ENCODE assay signal across 8 mouse cellular contexts in genomic region chr1:132121236-132121635, GRCm38 (mm10). TPM values are rescaled to one million over a fixed set of nuclear protein-coding genes. Genes with fewer than 3 reads are reported as not detected.
DNase-seq lines count a peak whose midpoint lies in the region; ATAC-seq and TF ChIP-seq lines count a peak whose summit lies in the region.

No protein-coding gene starts in this region.

- no peaks in the 10 kb centered on the region for H3K9me3 ChIP-seq in embryonic facial prominence, embryonic 10.5 days
- no peaks in the 10 kb centered on the region for H3K9me3 ChIP-seq in heart, embryonic 10.5 days
- no peaks in the 10 kb centered on the region for H3K9me3 ChIP-seq in lung, embryonic 14.5 days (ENCODE audit: low read depth, low read length)

- peaks cover 82% of the 10 kb centered on the region for H3K36me3 ChIP-seq in C2C12 (ENCODE audit: control insufficient read depth, insufficient read depth)
- no peaks in the 10 kb centered on the region for H3K36me3 ChIP-seq in embryonic facial prominence, embryonic 10.5 days (replicated peaks)
- H3K36me3 ChIP-seq in heart, embryonic 10.5 days = no peaks in the 10 kb centered on the region
- H3K36me3 ChIP-seq in lung, embryonic 14.5 days (ENCODE audit: insufficient read depth) = 0 out of 2 replicates have a peak, but pooled peaks cover 2% of the 10 kb centered on the region

- peaks cover 42% of the 10 kb centered on the region for H3K79me2 ChIP-seq in C2C12 (ENCODE audit: control insufficient read depth, insufficient read depth)

- H3K4me2 ChIP-seq in lung, embryonic 14.5 days = no peak overlapping the region

- peaks cover 23% of the 10 kb centered on the region for H3K79me3 ChIP-seq in C2C12 (ENCODE audit: low read depth)

- 33% methylated on average over 6 of the region's 6 CpGs for WGBS in embryonic facial prominence, embryonic 10.5 days
- WGBS in heart, embryonic 10.5 days = 32% methylated on average over 6 of the region's 6 CpGs
- 16% methylated on average over 6 of the region's 6 CpGs for whole genome bisulfite sequencing in lung, embryonic 14.5 days

- no peak overlapping the region for H3K27ac ChIP-seq in embryonic facial prominence, embryonic 10.5 days (replicated peaks)
- no peak overlapping the region for H3K27ac ChIP-seq in heart, embryonic 10.5 days
- H3K27ac ChIP-seq in lung, embryonic 14.5 days (ENCODE audit: low read depth) = no peak overlapping the region

- H3K4me3 ChIP-seq in C2C12 (ENCODE audit: insufficient read depth, poor library complexity, severe bottlenecking) = no peak overlapping the region
- no peak overlapping the region for H3K4me3 ChIP-seq in embryonic facial prominence, embryonic 10.5 days
- H3K4me3 ChIP-seq in heart, embryonic 10.5 days = no peak overlapping the region
- H3K4me3 ChIP-seq in lung, embryonic 14.5 days (ENCODE audit: low read depth, low read length) = no peak overlapping the region

- H3K9ac ChIP-seq in lung, embryonic 14.5 days = no peak overlapping the region

- peak; percentile 34 for TF ChIP-seq CTCF in C2C12 (IDR thresholded peaks at IDR 0.05; ENCODE audit: control insufficient read depth, insufficient read depth, insufficient read length)
- TF ChIP-seq CTCF in lung, embryonic 14.5 days (IDR thresholded peaks at IDR 0.05; ENCODE audit: low read depth) = peak; percentile 85

- 0 out of 2 replicates have a peak, but pooled peaks have one; percentile 15 for ATAC-seq in lung, embryonic 14.5 days (ENCODE audit: insufficient read depth)

- no peaks in the 10 kb centered on the region for H3K27me3 ChIP-seq in C2C12 (ENCODE audit: control insufficient read depth, insufficient read depth, insufficient read length)
- H3K27me3 ChIP-seq in embryonic facial prominence, embryonic 10.5 days (replicated peaks; ENCODE audit: low read depth, poor library complexity, severe bottlenecking) = no peaks in the 10 kb centered on the region; the same call in 1 of the 2 replicates
- H3K27me3 ChIP-seq in heart, embryonic 10.5 days (ENCODE audit: insufficient read depth, poor library complexity, severe bottlenecking) = peaks cover 12% of the 10 kb centered on the region; the same call in 1 of the 2 replicates
- no peaks in the 10 kb centered on the region for H3K27me3 ChIP-seq in lung, embryonic 14.5 days (ENCODE audit: insufficient read depth, low read length)

- DNase-seq in adrenal gland, postnatal 10 days = peak; percentile 92
- DNase-seq in embryonic facial prominence, embryonic 10.5 days (ENCODE audit: low spot score) = peak; percentile 89
- peak; percentile 93 for DNase-seq in heart, embryonic 10.5 days (ENCODE audit: low spot score)
- DNase-seq in kidney, postnatal 4 days = peak; percentile 93 to 94
- DNase-seq in lung, embryonic 14.5 days = peak; percentile 94
- DNase-seq in ovary, postnatal 10 days (ENCODE audit: low spot score) = peak; percentile 67
- DNase-seq in thymus, postnatal 10 days (ENCODE audit: low spot score in 2 of 2) = peak; percentile 46 to 84

- peaks cover 28% of the 10 kb centered on the region for H3K4me1 ChIP-seq in embryonic facial prominence, embryonic 10.5 days
- H3K4me1 ChIP-seq in heart, embryonic 10.5 days = peaks cover 13% of the 10 kb centered on the region
- peaks cover 4% of the 10 kb centered on the region; the same call in 1 of the 2 replicates for H3K4me1 ChIP-seq in lung, embryonic 14.5 days (ENCODE audit: insufficient read depth)

- no peak overlapping the region for H3ac ChIP-seq in C2C12 (ENCODE audit: control insufficient read depth, insufficient read length, low read depth)

TF ChIP-seq in C2C12, 6 proteins besides CTCF, POLR2A, EP300 and RAD21:
- TF ChIP-seq USF1 (IDR thresholded peaks at IDR 0.05; ENCODE audit: low read depth) (no peak), CEBPB (IDR thresholded peaks at IDR 0.05; ENCODE audit: low read depth) (no peak), MYOG (IDR thresholded peaks at IDR 0.05; ENCODE audit: control insufficient read depth, extremely low read depth, insufficient read length) (no peak)

RNA-seq across cellular contexts. Expression of gene Cdk18, which starts 18.2 kb away (rescaled TPM):
- polyA plus RNA-seq in C2C12 (2012; fragmentation: generic; extraction: Trizol) = 40.2 TPM
- total RNA-seq in adrenal gland, postnatal 10 days (2021) = 10 to 100 TPM; 14.6 TPM
- 2.3 and 3.2 TPM in 2 replicates for polyA plus RNA-seq in embryonic facial prominence, embryonic 10.5 days (2016; fragmentation: Nextera tagmentation; extraction: Ambion mirVana)
- 6.8 and 6.9 TPM in 2 replicates for polyA plus RNA-seq in heart, embryonic 10.5 days (2016; fragmentation: Nextera tagmentation; extraction: Ambion mirVana)
- 7.3 and 8.0 TPM in 2 replicates for polyA plus RNA-seq in lung, embryonic 14.5 days (2014; fragmentation: Nextera tagmentation; extraction: Ambion mirVana)

RNA-seq across cellular contexts. Expression of gene Mfsd4a, which starts 53.4 kb away (rescaled TPM):
- polyA plus RNA-seq in C2C12 (2012; fragmentation: generic; extraction: Trizol) = 7.8 TPM
- 1 to 10 TPM; 4.1 to 5.4 TPM for total RNA-seq in adrenal gland, postnatal 10 days (2021)
- 12.5 and 14.6 TPM in 2 replicates for polyA plus RNA-seq in embryonic facial prominence, embryonic 10.5 days (2016; fragmentation: Nextera tagmentation; extraction: Ambion mirVana)
- 7.3 and 12.0 TPM in 2 replicates for polyA plus RNA-seq in heart, embryonic 10.5 days (2016; fragmentation: Nextera tagmentation; extraction: Ambion mirVana)
- polyA plus RNA-seq in lung, embryonic 14.5 days (2014; fragmentation: Nextera tagmentation; extraction: Ambion mirVana) = 23.6 and 23.8 TPM in 2 replicates
